ENCODE assay signal across 9 mouse cellular contexts in the genomic region with DNA sequence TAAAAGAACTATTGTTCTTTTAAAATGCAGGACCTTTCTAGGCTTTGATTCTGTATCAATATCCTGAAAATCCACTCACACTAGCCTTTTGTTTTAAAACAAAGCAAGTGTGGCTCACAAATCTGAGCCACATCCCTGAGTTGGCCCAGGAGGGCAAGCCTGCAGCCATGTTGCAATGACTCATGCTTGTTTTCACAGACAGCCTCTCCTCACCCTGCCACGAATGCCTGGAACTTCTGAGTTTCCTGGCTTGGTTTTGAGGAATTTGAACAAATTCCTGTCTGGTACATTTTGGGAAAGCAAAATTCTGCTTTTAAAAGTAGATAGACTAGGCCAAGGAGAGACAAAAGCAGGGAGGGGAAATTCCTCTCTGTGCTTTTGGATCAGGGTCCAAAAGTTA.
DNase-seq lines count a peak whose midpoint lies in the region; ATAC-seq and TF ChIP-seq lines count a peak whose summit lies in the region.
"Had no signal": no experiment of that assay in that cellular context is flagged by ENCODE, and none has a peak within 500 bp of the region (broad histone marks: within the 10 kb centered on the region; RNA-seq: fewer than 3 reads in every experiment).

No protein-coding gene starts in this region.

- no peaks in the 10 kb centered on the region for H3K36me3 ChIP-seq in kidney, adult 2 months (ENCODE audit: control insufficient read depth, insufficient read depth, low read length)
- no peaks in the 10 kb centered on the region for H3K36me3 ChIP-seq in myocyte (ENCODE audit: control insufficient read depth, insufficient read depth)
- H3K36me3 ChIP-seq in midbrain, embryonic 10.5 days, result no peaks in the 10 kb centered on the region
- no peaks in the 10 kb centered on the region for H3K36me3 ChIP-seq in thymus, adult 2 months (ENCODE audit: control insufficient read depth, insufficient read depth, low read length)
- H3K36me3 ChIP-seq in liver, embryonic 11.5 days (ENCODE audit: control insufficient read depth, insufficient read depth, low read length), result no peaks in the 10 kb centered on the region
- H3K36me3 ChIP-seq: kidney, embryonic 15.5 days had no signal

- no peaks in the 10 kb centered on the region for H3K27me3 ChIP-seq in kidney, adult 2 months (replicated peaks; ENCODE audit: control insufficient read depth, insufficient read depth, low read length)
- no peaks in the 10 kb centered on the region for H3K27me3 ChIP-seq in myocyte (ENCODE audit: control insufficient read depth, insufficient read depth, insufficient read length)
- no peaks in the 10 kb centered on the region for H3K27me3 ChIP-seq in midbrain, embryonic 10.5 days (ENCODE audit: low read depth, poor library complexity, severe bottlenecking)
- no peaks in the 10 kb centered on the region for H3K27me3 ChIP-seq in thymus, adult 2 months (ENCODE audit: control insufficient read depth, insufficient read depth, low read length)
- H3K27me3 ChIP-seq in liver, embryonic 11.5 days (replicated peaks; ENCODE audit: control insufficient read depth, insufficient read depth, low read length), result no peaks in the 10 kb centered on the region
- H3K27me3 ChIP-seq: kidney, embryonic 15.5 days had no signal

- no peaks in the 10 kb centered on the region for H3K79me2 ChIP-seq in myocyte (ENCODE audit: control insufficient read depth, insufficient read depth)

- H3K4me1 ChIP-seq in kidney, adult 2 months (ENCODE audit: control insufficient read depth, insufficient read depth, low read length), result no peaks in the 10 kb centered on the region
- peaks cover 9% of the 10 kb centered on the region for H3K4me1 ChIP-seq in midbrain, embryonic 10.5 days
- H3K4me1 ChIP-seq in thymus, adult 2 months (replicated peaks; ENCODE audit: control insufficient read depth, insufficient read depth, low read length), result no peaks in the 10 kb centered on the region
- no peaks in the 10 kb centered on the region for H3K4me1 ChIP-seq in liver, embryonic 11.5 days (replicated peaks; ENCODE audit: control insufficient read depth, insufficient read depth, low read length)
- H3K4me1 ChIP-seq: kidney, embryonic 15.5 days had no signal

- H3ac ChIP-seq in myocyte (ENCODE audit: control insufficient read depth, insufficient read length), result no peak overlapping the region

- no peak overlapping the region for H3K4me3 ChIP-seq in kidney, adult 2 months (ENCODE audit: insufficient read depth, low read depth, low read length)
- no peak overlapping the region for H3K4me3 ChIP-seq in myocyte
- H3K4me3 ChIP-seq in midbrain, embryonic 10.5 days, result no peak overlapping the region
- no peak overlapping the region for H3K4me3 ChIP-seq in thymus, adult 2 months (ENCODE audit: control insufficient read depth, insufficient read depth, low read length)
- no peak overlapping the region for H3K4me3 ChIP-seq in liver, embryonic 11.5 days (ENCODE audit: low read depth, low read length)
- H3K4me3 ChIP-seq: kidney, embryonic 15.5 days had no signal

- no peaks in the 10 kb centered on the region for H3K9me3 ChIP-seq in midbrain, embryonic 10.5 days (replicated peaks)
- no peaks in the 10 kb centered on the region for H3K9me3 ChIP-seq in liver, embryonic 11.5 days (ENCODE audit: control insufficient read depth, low read length)
- H3K9me3 ChIP-seq: kidney, embryonic 15.5 days had no signal

- intact Hi-C loops in gastrocnemius, postnatal 14 days (cut with DNase I; ENCODE audit: low total_unique reads), result no loop called here

- peak; percentile 2 for DNase-seq in kidney, adult 2 months
- DNase-seq in kidney, adult 18-20 months, result no peak
- DNase-seq in brain, adult 2 months (ENCODE audit: low read depth, low spot score), result peak; percentile 48
- peak; percentile 30 for DNase-seq in gastrocnemius, postnatal 14 days
- DNase-seq in midbrain, embryonic 10.5 days (ENCODE audit: low spot score), result no peak
- no peak for DNase-seq in thymus, adult 2 months
- DNase-seq in liver, embryonic 11.5 days (ENCODE audit: low spot score), result no peak

- no peak overlapping the region for H3K9ac ChIP-seq in liver, embryonic 11.5 days (ENCODE audit: low read depth, low read length)
- H3K9ac ChIP-seq: kidney, embryonic 15.5 days had no signal

- no peak for ATAC-seq in liver, embryonic 11.5 days (replicated peaks; ENCODE audit: low FRiP score)

- TF ChIP-seq POLR2A in kidney, adult 2 months (IDR thresholded peaks at IDR 0.05; ENCODE audit: low read depth, low read length), result no peak
- TF ChIP-seq POLR2A in myocyte (IDR thresholded peaks at IDR 0.05; ENCODE audit: insufficient read length, low read depth), result no peak
- TF ChIP-seq POLR2A in thymus, adult 2 months (IDR thresholded peaks at IDR 0.05; ENCODE audit: control insufficient read depth, extremely low read depth, insufficient read depth, low read length, poor library complexity), result no peak

- peak overlapping the region; percentile 46 for H3K4me2 ChIP-seq in myocyte (ENCODE audit: low read depth)
- no peak overlapping the region for H3K4me2 ChIP-seq in liver, embryonic 11.5 days
- H3K4me2 ChIP-seq: kidney, embryonic 15.5 days had no signal

- no peak for TF ChIP-seq CTCF in kidney, adult 2 months (conservative IDR thresholded peaks at IDR 0.05; ENCODE audit: insufficient read depth, insufficient read length, low read depth, low read length)
- no peak for TF ChIP-seq CTCF in thymus, adult 2 months (IDR thresholded peaks at IDR 0.05; ENCODE audit: borderline replicate concordance, control insufficient read depth, extremely low read depth, insufficient read depth, low read length, poor library complexity)

- H3K27ac ChIP-seq in kidney, adult 2 months (ENCODE audit: insufficient read depth, low read depth, low read length), result no peak overlapping the region
- H3K27ac ChIP-seq in midbrain, embryonic 10.5 days (replicated peaks), result no peak overlapping the region
- no peak overlapping the region for H3K27ac ChIP-seq in thymus, adult 2 months (ENCODE audit: control insufficient read depth, insufficient read depth, low read length)
- H3K27ac ChIP-seq in liver, embryonic 11.5 days (ENCODE audit: low read depth, low read length), result no peak overlapping the region
- H3K27ac ChIP-seq: kidney, embryonic 15.5 days had no signal

- 26% methylated on average over 1 of the region's 1 CpGs for WGBS in kidney, adult 2 months
- 25% methylated on average over 1 of the region's 1 CpGs for WGBS in midbrain, embryonic 10.5 days
- 17% methylated on average over 1 of the region's 1 CpGs for WGBS in thymus, adult 2 months
- WGBS in liver, embryonic 11.5 days, result 26% methylated on average over 1 of the region's 1 CpGs

TF ChIP-seq in myocyte, 11 proteins besides CTCF, POLR2A, EP300 and RAD21:
- TF ChIP-seq USF1 (IDR thresholded peaks at IDR 0.05; ENCODE audit: low read depth) (no peak), MYOD1 (IDR thresholded peaks at IDR 0.05; ENCODE audit: control insufficient read depth in 1 of 3, insufficient read length in 2 of 3, low read depth in 2 of 3) (peak in 1 of 3 experiments; percentile 5), POLR2AphosphoS2 (IDR thresholded peaks at IDR 0.05; ENCODE audit: insufficient read length, low read depth) (no peak), E2F4 (IDR thresholded peaks at IDR 0.05; ENCODE audit: insufficient read depth) (no peak)

Comparison
In these comparisons a context has a peak if more than half of its experiments do, and no peak if none do; other contexts are left out.
1. DNase-seq: peak in kidney, adult 2 months (single experiment), brain, adult 2 months (single experiment) and gastrocnemius, postnatal 14 days (single experiment); none in kidney, adult 18-20 months (single experiment), midbrain, embryonic 10.5 days (single experiment), thymus, adult 2 months (single experiment) and liver, embryonic 11.5 days (single experiment).